Mouse (Mus musculus): ENCODE measurements at regions not wholly inside any gene's neighbourhood (a gene's known extent, or its start where the extent isn't known, plus 50 kb on each side); places are given as distances from the start of the nearest gene placed in this dataset.

GRCm38 (mm10) chr7:71524119-71524518 lies 172.8 kb upstream of the Gm10295 start:
- no peak overlapping the region for H3K27ac ChIP-seq (ENCODE audit: low read length)
- H3K9ac ChIP-seq (ENCODE audit: low read depth, low read length) = no peak overlapping the region
- no peaks in the 10 kb centered on the region for H3K27me3 ChIP-seq (ENCODE audit: control insufficient read depth, insufficient read depth, low read depth, low read length)
- no peak overlapping the region for H3K4me2 ChIP-seq (ENCODE audit: low read depth, low read length)
- WGBS (ENCODE audit: insufficient replicate concordance) = 62% methylated on average over 2 of the region's 2 CpGs
- no peak for ATAC-seq (ENCODE audit: low read depth)
- no peak overlapping the region for H3K4me3 ChIP-seq (ENCODE audit: low read depth, low read length)
- H3K36me3 ChIP-seq (ENCODE audit: control insufficient read depth, insufficient read depth) = no peaks in the 10 kb centered on the region
- no peaks in the 10 kb centered on the region for H3K9me3 ChIP-seq (replicated peaks; ENCODE audit: control insufficient read depth, low read length)
- no peaks in the 10 kb centered on the region for H3K4me1 ChIP-seq (ENCODE audit: control insufficient read depth, low read depth, low read length)

DNA sequence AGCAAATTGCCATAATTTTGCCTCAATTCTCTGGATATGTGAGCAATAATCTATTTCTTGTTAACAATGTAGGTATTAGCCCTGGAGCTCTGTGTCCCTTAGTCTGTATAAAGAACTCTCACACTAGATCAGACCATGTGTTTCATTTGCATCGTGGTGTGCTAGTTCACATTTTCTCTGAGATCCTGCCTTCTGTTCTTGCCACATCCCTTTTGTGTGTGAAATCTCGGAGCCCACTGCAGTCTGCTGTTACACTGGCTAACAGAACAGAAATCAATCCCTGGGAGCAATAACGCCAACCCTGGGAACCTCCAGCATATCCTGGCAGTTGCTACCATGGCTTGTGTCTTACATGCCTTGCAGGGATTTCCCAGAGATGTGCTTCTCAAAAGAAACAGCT lies 156.1 kb upstream of the Gm10295 start:
- Histone ChIP-seq H3K4me3 (ENCODE audit: low read depth, low read length) (no peak overlapping the region), H3K27ac (ENCODE audit: low read length) (no peak overlapping the region), H3K4me2 (ENCODE audit: low read depth, low read length) (no peak overlapping the region), H3K36me3 (ENCODE audit: control insufficient read depth, insufficient read depth) (no peaks in the 10 kb centered on the region), H3K4me1 (ENCODE audit: control insufficient read depth, low read depth, low read length) (no peaks in the 10 kb centered on the region), H3K27me3 (ENCODE audit: control insufficient read depth, insufficient read depth, low read depth, low read length) (no peaks in the 10 kb centered on the region), H3K9me3 (replicated peaks; ENCODE audit: control insufficient read depth, low read length) (no peaks in the 10 kb centered on the region), H3K9ac (ENCODE audit: low read depth, low read length) (no peak overlapping the region)
- no peak for ATAC-seq (ENCODE audit: low read depth)
- WGBS (ENCODE audit: insufficient replicate concordance) = 48% methylated on average over 3 of the region's 3 CpGs

- Histone ChIP-seq H3K36me3 (ENCODE audit: control insufficient read depth, insufficient read depth) (no peaks in the 10 kb centered on the region), H3K4me3 (ENCODE audit: low read depth, low read length) (no peak overlapping the region), H3K9me3 (replicated peaks; ENCODE audit: control insufficient read depth, low read length) (no peaks in the 10 kb centered on the region), H3K9ac (ENCODE audit: low read depth, low read length) (no peak overlapping the region), H3K27me3 (ENCODE audit: control insufficient read depth, insufficient read depth, low read depth, low read length) (no peaks in the 10 kb centered on the region), H3K27ac (ENCODE audit: low read length) (no peak overlapping the region), H3K4me2 (ENCODE audit: low read depth, low read length) (no peak overlapping the region), H3K4me1 (ENCODE audit: control insufficient read depth, low read depth, low read length) (no peaks in the 10 kb centered on the region)
- WGBS (ENCODE audit: insufficient replicate concordance) = 13% methylated on average over 6 of the region's 6 CpGs
- ATAC-seq (ENCODE audit: low read depth) = peak; percentile 43
These were observed 149.4 kb upstream of the Gm10295 start for GRCm38 (mm10) chr7:71500719-71501118.

GRCm38 (mm10) chr7:71498123-71498522 lies 146.8 kb upstream of the Gm10295 start:
- no peaks in the 10 kb centered on the region for H3K9me3 ChIP-seq (replicated peaks; ENCODE audit: control insufficient read depth, low read length)
- H3K4me2 ChIP-seq (ENCODE audit: low read depth, low read length) = no peak overlapping the region
- no peak overlapping the region for H3K27ac ChIP-seq (ENCODE audit: low read length)
- ATAC-seq (ENCODE audit: low read depth) = no peak
- WGBS (ENCODE audit: insufficient replicate concordance) = 65% methylated on average over 7 of the region's 7 CpGs
- no peak overlapping the region for H3K4me3 ChIP-seq (ENCODE audit: low read depth, low read length)
- H3K27me3 ChIP-seq (ENCODE audit: control insufficient read depth, insufficient read depth, low read depth, low read length) = no peaks in the 10 kb centered on the region
- no peak overlapping the region for H3K9ac ChIP-seq (ENCODE audit: low read depth, low read length)
- no peaks in the 10 kb centered on the region for H3K36me3 ChIP-seq (ENCODE audit: control insufficient read depth, insufficient read depth)
- H3K4me1 ChIP-seq (ENCODE audit: control insufficient read depth, low read depth, low read length) = no peaks in the 10 kb centered on the region

GRCm38 (mm10) chr7:71491128-71491527 lies 139.8 kb upstream of the Gm10295 start:
- Histone ChIP-seq H3K9ac (ENCODE audit: low read depth, low read length) (no peak overlapping the region), H3K36me3 (ENCODE audit: control insufficient read depth, insufficient read depth) (no peaks in the 10 kb centered on the region)
- no peak for ATAC-seq (ENCODE audit: low read depth)

GRCm38 (mm10) chr7:71488016-71488650 lies 136.8 kb upstream of the Gm10295 start:
- ATAC-seq (ENCODE audit: low read depth) = no peak
- no peaks in the 10 kb centered on the region for H3K4me1 ChIP-seq (ENCODE audit: control insufficient read depth, low read depth, low read length)
- no peak overlapping the region for H3K27ac ChIP-seq (ENCODE audit: low read length)
- no peaks in the 10 kb centered on the region for H3K36me3 ChIP-seq (ENCODE audit: control insufficient read depth, insufficient read depth)
- H3K9me3 ChIP-seq (replicated peaks; ENCODE audit: control insufficient read depth, low read length) = no peaks in the 10 kb centered on the region
- H3K9ac ChIP-seq (ENCODE audit: low read depth, low read length) = no peak overlapping the region
- no peak overlapping the region for H3K4me3 ChIP-seq (ENCODE audit: low read depth, low read length)
- no peak overlapping the region for H3K4me2 ChIP-seq (ENCODE audit: low read depth, low read length)
- no peaks in the 10 kb centered on the region for H3K27me3 ChIP-seq (ENCODE audit: control insufficient read depth, insufficient read depth, low read depth, low read length)
- 75% methylated on average over 7 of the region's 7 CpGs for WGBS (ENCODE audit: insufficient replicate concordance)

More at GRCm38 (mm10) chr7:71491128-71491527, 139.8 kb upstream of the Gm10295 start:
- H3K4me2 ChIP-seq (ENCODE audit: low read depth, low read length) = no peak overlapping the region
- no peaks in the 10 kb centered on the region for H3K4me1 ChIP-seq (ENCODE audit: control insufficient read depth, low read depth, low read length)
- WGBS (ENCODE audit: insufficient replicate concordance) = 51% methylated on average over 4 of the region's 4 CpGs
- no peaks in the 10 kb centered on the region for H3K9me3 ChIP-seq (replicated peaks; ENCODE audit: control insufficient read depth, low read length)
- no peaks in the 10 kb centered on the region for H3K27me3 ChIP-seq (ENCODE audit: control insufficient read depth, insufficient read depth, low read depth, low read length)
- H3K27ac ChIP-seq (ENCODE audit: low read length) = no peak overlapping the region
- no peak overlapping the region for H3K4me3 ChIP-seq (ENCODE audit: low read depth, low read length)

- Histone ChIP-seq H3K27me3 (ENCODE audit: control insufficient read depth, insufficient read depth, low read depth, low read length) (no peaks in the 10 kb centered on the region), H3K9me3 (replicated peaks; ENCODE audit: control insufficient read depth, low read length) (no peaks in the 10 kb centered on the region), H3K4me1 (ENCODE audit: control insufficient read depth, low read depth, low read length) (no peaks in the 10 kb centered on the region), H3K9ac (ENCODE audit: low read depth, low read length) (no peak overlapping the region), H3K4me2 (ENCODE audit: low read depth, low read length) (no peak overlapping the region), H3K4me3 (ENCODE audit: low read depth, low read length) (no peak overlapping the region), H3K27ac (ENCODE audit: low read length) (no peak overlapping the region), H3K36me3 (ENCODE audit: control insufficient read depth, insufficient read depth) (no peaks in the 10 kb centered on the region)
- 52% methylated on average over 4 of the region's 4 CpGs for WGBS (ENCODE audit: insufficient replicate concordance)
- no peak for ATAC-seq (ENCODE audit: low read depth)
These were observed 124.1 kb upstream of the Gm10295 start for GRCm38 (mm10) chr7:71475383-71475782.

- 49% methylated on average over 12 of the region's 12 CpGs for WGBS (ENCODE audit: insufficient replicate concordance)
- no peaks in the 10 kb centered on the region for H3K9me3 ChIP-seq (replicated peaks; ENCODE audit: control insufficient read depth, low read length)
- H3K4me2 ChIP-seq (ENCODE audit: low read depth, low read length) = no peak overlapping the region
- no peak overlapping the region for H3K27ac ChIP-seq (ENCODE audit: low read length)
- no peak overlapping the region for H3K9ac ChIP-seq (ENCODE audit: low read depth, low read length)
- no peak overlapping the region for H3K4me3 ChIP-seq (ENCODE audit: low read depth, low read length)
- no peaks in the 10 kb centered on the region for H3K27me3 ChIP-seq (ENCODE audit: control insufficient read depth, insufficient read depth, low read depth, low read length)
- ATAC-seq (ENCODE audit: low read depth) = no peak
- H3K36me3 ChIP-seq (ENCODE audit: control insufficient read depth, insufficient read depth) = no peaks in the 10 kb centered on the region
- H3K4me1 ChIP-seq (ENCODE audit: control insufficient read depth, low read depth, low read length) = no peaks in the 10 kb centered on the region
These were observed 121.3 kb upstream of the Gm10295 start for GRCm38 (mm10) chr7:71472384-71473141.

GRCm38 (mm10) chr7:71471658-71472383 lies 120.5 kb upstream of the Gm10295 start:
- H3K27me3 ChIP-seq (ENCODE audit: control insufficient read depth, insufficient read depth, low read depth, low read length) = no peaks in the 10 kb centered on the region
- no peaks in the 10 kb centered on the region for H3K9me3 ChIP-seq (replicated peaks; ENCODE audit: control insufficient read depth, low read length)
- H3K36me3 ChIP-seq (ENCODE audit: control insufficient read depth, insufficient read depth) = no peaks in the 10 kb centered on the region
- no peak overlapping the region for H3K4me2 ChIP-seq (ENCODE audit: low read depth, low read length)
- H3K4me1 ChIP-seq (ENCODE audit: control insufficient read depth, low read depth, low read length) = no peaks in the 10 kb centered on the region
- H3K9ac ChIP-seq (ENCODE audit: low read depth, low read length) = no peak overlapping the region
- H3K27ac ChIP-seq (ENCODE audit: low read length) = no peak overlapping the region
- H3K4me3 ChIP-seq (ENCODE audit: low read depth, low read length) = no peak overlapping the region
- no peak for ATAC-seq (ENCODE audit: low read depth)
- WGBS (ENCODE audit: insufficient replicate concordance) = 19% methylated on average over 18 of the region's 18 CpGs

Data from liver, embryonic 16.5 days (tissue).